Mouse (Mus musculus): ENCODE measurements around the gene Ms4a4a.

DNA sequence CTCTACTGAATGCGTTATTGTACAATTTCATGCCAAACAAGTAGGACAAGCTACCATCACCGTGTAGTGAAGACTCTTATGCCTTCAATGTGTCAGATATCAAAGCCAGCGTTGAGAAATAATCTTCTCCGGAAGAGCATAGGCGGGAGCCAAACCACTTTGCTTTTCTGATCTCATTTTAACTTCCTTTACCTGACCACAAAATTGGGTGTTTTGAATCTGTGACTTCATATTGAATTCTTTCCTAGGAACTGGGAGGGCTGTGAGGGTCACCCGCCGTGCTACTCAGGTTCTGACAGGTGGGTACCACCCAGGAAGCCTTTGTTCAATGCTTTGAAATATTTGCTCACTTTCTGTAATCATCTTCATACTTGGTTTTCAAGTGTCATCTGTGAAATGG, 19.6 kb upstream of the Ms4a4a start:
- TF ChIP-seq CTCF (IDR thresholded peaks at IDR 0.05) (no peak), POLR2A (IDR thresholded peaks at IDR 0.05; ENCODE audit: insufficient read depth, low read depth, low read length) (no peak)
